Mouse (Mus musculus) ovary, postnatal 14 days (tissue): ENCODE results near the gene E130114P18Rik.

Source experiments
- DNase-seq: peaks from one replicate; pipeline ENCODE4 v3.0.0; 2022; ENCODE audit warnings: low spot score

Gene E130114P18Rik

DNA sequence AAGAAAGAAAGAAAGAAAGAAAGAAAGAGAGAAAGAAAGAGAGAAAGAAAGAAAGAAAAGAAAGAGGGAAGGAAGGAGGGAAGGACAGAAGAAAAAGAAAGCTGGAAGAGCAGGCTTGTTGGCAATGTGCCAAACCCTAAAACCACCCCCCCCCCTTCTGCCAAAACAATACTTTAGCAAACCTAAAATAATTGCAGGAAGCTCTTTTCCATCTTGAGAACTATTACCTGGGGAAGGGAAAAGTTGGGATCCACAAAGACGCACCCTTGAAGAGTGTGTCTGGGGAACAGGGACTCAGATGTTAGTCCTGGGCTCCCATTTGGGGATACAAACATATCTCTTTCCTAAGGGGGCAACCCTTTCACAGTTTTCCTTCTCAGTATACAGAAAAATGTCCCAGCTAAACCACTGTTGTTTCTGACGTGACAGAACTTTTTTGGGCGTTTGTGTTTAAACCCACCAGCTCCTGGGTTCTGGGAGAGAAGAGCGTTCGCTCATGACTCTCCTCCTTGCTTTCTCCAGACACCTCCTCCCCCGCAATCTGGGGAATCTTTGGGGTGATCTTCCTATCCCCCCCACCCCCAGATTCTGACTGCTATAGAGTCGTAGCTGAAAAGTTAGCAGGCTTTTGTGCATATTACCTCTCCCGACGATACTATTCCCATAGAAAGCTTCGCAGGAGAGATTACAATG lies 1.3 kb downstream of the E130114P18Rik start:
- no peak for DNase-seq

DNA sequence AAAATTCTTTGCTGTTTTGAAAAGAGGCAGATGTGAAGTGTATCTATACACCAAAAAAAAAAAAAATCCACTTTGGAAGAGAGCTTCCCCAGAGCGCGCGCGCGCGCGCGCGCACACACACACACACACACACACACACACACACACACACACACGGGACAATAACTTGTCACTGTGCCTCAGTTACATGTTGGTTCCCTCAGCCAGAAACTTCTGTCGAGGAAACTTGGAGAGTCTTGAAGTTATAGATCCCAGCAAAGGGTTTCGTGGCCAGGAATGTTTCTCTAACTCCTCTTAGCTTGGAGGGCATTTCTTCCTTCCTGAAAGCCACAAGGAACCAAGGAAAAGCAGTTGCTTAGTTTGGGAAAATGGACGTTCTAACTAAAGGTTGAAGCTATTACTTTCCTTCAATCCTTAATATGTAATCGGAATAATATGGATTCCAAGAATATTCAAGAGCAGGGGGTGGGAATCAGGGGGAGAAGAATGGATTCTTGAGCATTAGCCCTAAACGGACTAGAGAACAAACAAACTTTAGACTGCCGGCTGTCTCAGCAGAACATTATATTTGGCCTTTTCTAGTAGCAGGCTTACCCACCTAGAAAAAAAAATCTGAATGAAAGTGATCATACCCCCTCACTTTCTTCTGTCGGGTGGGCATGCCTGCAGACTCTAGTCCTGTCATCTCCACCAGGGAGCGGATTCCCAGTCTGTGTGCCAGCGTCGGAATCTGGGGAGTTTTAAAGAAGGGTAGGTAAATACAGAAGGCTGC lies 2.2 kb downstream of the E130114P18Rik start:
- no peak for DNase-seq

DNA sequence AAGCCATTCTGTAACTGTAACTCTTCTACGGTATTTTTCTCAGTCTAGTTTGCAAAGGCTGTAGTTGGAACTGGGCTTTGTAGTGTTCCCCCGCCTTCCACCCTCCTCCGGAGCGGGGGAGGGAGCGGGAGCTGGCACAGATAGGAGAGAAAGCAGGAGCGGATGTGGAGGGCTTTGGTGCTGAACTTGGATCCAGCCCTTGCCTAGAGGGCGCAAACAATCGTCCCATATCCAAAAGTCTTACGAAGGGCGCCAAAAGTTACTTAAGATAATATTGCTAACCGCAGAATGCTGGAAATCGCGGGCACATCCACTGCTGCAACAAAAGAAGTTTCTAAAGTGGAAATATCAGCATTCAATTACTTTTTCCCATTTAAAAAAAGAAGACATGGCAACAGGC lies 2.8 kb downstream of the E130114P18Rik start:
- peak; percentile 70 for DNase-seq

DNA sequence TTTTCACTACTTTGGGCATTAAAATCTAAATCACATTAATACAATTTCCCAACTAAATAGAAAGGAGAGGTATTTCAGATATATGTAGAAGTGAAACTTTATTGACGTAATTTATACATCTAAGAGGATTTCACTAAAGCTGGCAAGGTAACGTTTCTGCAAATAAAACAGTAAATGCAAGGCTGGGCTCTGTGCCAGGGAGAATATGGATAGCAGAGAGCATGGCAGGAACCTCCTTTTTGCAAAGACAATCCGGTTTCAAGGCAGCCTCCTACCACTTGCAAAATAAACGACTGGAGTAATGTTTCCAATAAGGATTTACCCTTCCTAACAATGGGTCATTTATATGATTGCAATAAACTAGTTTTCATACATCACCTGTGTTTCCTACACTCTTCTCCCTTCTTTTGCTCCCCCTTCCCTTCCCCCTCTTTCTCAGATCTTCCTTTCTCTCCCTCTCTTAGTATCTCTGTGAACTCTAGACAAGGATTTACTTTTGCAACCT lies 3.4 kb downstream of the E130114P18Rik start:
- DNase-seq, result no peak

DNA sequence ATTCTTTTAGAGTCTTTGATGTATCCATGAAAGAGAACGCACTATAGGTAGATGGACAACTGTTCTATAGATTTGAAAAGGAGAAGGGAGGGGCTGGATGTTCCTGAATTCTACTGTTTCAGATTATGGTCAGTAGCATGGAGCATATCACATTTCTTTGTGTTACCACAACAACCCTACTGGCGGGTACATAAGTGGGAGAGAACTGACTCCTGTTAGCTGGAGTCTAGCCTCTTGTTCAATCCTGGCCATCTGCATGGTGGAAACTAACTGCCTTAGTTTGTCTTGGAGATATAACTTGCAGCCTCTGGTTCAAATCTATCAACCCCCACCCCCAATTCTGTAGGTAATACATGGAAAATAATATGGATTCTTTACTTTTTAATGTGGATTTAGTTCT lies 4.1 kb downstream of the E130114P18Rik start:
- no peak for DNase-seq

DNA sequence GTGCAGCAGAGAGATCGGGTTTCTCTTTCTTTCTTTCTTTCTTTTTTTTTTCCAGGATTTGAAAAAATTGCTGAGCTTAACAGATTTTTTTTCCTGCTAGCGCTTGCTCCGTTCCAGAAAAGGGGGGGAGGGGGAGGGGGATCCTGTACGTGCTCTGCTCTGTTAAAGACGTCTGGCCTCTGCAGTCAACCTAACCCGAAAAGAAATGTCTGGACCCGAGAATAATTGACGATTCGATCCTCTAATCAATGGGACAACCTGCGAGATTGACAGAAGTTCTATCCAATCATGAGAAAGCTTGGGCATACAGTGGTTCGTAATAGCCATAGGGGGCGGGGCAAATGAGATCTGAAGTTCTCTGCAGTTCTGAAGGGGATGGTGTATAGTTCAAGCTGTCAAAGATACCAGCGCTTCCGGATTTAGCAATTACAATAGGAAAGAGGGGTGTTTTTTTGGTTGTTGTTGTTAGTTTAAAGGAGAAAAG lies 4.7 kb downstream of the E130114P18Rik start:
- peak; percentile 89 for DNase-seq

DNA sequence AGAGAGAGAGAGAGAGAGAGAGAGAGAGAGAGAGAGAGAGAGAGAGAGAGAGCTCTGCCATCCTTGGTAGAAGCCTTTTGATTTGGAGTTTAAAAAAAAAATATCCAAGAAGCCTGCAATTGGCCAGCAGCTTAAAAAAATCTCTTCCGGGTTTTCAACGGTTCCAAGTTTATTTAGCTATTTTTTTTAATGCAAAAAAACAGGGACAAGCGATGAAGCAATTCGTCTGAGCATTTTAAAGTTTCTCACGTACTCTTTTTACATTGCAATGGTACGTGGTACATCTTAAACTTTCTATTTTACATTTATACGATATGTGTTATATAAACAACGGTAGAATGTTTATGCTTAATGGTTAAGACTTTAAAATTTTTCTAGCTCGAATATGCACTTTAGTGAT lies 5.2 kb downstream of the E130114P18Rik start, which contains the start of gene Nfia:
Gene Nfia (plus strand): TSS at position 94 of the 400 bp plus-strand sequence.
- no peak for DNase-seq

DNA sequence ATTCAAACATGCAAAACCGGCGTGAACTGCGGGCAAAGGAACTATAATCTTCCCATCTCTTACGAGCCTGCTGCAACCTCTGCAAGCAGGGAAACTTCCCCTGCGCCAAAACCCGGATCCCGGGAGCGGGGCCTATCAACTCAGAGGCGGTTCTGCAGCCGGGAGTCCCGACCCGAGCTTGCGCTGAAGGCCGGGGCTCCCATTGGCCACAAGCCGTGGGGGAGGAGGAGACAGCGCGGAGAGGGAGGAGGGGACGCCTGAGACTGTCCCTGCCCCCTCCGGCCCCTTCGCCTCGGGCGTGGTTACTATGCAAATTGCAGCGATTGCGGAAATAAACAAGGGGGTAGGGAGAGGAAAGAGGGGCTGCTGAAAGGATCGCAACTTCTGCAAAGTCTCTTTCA lies 5.8 kb downstream of the E130114P18Rik start:
- peak; percentile 92 for DNase-seq

DNA sequence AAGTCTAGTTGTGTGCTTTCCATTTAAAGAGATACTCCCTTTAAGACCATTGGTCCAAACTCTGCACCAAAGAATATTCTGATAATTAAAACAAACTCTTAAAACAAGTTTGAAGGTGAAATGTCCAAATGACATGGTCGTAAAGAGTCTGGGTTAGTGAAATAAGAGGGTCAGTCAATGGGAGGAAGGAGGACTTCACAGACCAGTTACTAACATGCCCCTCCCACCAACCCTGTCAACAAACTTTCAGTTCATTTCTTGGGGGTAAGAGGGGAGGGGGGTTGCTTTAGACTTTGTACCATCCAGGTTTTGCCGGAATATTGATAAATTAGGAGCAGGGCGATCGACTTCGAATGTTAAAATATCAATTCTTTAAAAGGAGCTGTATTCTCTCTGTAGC lies 6.5 kb downstream of the E130114P18Rik start:
- DNase-seq, result no peak

DNA sequence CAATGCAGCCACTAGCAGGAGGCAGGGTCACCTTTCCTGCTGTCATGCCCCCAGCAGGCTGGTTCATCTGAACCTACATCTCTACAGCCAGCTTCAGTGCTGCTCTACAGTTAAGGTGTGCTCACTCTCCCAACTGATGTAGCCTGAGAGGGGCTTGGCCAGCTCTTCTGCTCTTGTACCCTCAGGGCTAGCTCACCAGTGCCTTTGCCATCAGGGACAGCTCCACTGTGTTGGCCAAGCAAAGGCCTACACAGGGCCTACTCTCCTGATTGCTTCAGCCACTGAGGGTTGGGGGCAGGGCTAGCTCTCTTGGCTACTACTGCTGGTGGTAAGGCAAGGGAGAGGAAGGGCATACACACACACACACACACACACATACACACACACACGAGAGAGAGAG lies 8.0 kb downstream of the E130114P18Rik start:
- no peak for DNase-seq

DNA sequence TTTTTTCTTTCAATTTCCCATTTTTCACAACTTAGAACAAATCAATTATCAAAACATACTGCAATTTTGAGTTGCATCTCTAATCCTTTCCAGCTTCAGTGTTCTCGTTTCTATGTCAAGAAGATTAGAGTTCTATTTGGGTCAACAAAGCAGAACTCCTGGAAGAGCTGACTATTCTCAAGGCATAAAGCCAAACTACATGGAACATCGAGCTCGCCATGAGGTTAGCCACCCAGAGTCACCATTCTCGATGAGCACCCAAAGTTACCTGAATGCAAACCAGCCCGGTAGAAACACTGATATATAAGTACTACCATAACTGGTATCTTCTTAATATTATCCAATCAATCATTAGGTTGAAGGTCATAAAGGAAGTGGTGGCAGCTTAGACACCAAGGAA lies 10.4 kb downstream of the E130114P18Rik start:
- no peak for DNase-seq

DNA sequence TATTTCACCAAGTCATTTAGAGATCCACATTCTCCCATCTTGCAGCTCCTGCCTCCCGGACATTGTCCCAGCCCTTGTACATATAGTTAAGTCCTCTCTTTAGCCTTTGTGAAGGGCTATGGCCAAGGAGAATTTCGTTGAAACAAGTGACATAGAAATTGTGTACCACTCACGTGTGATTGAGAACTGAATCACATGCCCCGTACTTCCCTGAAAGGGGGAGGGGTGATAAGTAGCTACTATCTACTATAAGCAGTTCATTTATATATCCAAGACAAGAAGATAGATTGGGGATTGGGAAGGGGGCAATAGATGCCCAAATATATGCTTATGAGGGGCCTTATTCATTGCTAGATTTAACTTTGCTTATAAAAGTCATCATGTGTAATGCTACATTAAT lies 10.9 kb downstream of the E130114P18Rik start:
- DNase-seq, result no peak

DNA sequence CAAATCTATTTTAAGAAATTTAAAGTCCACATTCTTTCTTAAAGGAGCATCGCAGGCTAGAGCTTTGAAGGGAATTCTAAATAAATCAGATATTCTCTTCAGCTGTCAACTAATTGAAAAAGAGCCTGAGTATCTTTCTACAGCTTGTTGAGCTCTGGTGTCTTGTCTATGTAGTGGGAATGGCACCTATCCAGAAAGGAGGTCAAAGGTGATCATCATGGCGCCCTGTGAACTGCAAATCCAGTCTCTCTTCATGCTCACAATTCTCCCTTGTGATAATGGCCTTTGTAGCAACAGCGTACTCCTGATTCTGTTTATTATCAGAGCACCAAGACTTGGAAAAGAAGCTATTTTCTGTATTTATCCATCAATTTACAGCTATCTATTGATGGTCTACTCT lies 11.8 kb downstream of the E130114P18Rik start:
- no peak for DNase-seq

DNA sequence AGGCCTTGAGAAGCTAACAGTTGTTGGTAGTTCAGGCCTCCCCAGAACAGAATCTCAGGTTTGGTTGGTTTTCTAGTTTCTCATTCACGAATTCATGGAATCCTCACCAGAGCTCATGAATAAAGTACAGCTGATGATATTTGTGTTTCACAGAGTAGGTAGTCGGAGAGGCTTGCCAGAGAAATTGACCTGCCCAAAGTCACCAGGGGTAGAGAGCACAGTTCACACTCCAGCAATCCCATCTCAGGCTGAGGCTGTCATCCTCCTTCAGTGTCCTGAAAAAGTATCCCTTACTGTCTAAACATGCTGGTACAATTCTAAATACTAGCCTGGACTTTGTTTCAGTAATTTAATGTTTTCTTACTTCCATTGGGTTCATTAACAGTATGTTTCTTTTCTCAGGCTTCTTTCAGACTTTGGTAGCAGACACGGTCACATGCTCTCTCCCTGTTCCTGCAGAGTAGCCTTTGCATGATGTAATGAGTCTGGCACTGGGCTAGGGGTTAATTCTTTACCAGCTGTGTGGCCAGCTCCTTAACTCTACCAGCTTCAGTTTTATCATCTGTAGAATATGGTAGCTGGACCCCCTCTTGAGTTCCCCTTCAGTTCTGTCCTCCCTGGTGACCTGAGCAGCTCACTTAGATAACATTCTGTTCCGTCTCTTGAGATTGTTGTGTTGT lies 12.4 kb downstream of the E130114P18Rik start:
- no peak for DNase-seq

DNA sequence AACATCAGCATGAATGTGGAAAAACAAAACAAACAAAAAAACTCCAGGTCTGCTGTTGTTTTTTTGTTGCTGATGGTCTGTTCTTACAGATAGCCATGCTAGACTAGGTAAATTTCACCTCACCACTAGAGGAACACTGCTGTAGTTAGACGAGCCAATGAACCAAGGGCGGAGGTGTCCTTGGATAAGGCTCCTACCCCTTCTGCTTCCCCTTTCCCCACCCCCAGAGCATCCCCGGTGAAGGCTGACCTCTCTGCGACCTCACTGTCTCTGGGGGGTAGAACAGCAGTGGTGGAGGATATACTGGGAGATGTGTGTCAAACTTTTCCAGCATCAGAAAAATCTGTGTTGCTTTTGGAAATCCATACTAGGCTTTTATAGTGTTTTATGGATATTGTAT lies 13.3 kb downstream of the E130114P18Rik start:
- DNase-seq, result no peak

DNA sequence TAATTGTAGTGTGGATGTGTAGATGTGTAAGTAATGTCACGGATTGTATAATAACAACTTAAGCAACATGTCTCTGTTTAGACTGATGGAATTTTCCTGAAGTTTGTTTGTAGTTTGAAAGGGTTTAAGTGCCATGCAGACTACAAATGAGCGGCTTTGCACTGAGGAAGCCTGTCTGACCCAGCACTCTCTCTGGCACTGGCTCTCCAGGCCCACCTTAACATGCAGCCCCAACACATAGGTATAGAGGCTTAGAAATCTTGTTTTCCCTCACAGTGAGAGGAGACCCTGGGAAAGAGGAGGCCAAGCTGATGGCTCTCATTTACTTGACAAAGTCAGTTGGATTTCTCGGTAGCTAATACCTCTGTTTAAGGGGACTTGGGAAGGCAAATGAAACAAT lies 19.2 kb downstream of the E130114P18Rik start:
- no peak for DNase-seq

DNA sequence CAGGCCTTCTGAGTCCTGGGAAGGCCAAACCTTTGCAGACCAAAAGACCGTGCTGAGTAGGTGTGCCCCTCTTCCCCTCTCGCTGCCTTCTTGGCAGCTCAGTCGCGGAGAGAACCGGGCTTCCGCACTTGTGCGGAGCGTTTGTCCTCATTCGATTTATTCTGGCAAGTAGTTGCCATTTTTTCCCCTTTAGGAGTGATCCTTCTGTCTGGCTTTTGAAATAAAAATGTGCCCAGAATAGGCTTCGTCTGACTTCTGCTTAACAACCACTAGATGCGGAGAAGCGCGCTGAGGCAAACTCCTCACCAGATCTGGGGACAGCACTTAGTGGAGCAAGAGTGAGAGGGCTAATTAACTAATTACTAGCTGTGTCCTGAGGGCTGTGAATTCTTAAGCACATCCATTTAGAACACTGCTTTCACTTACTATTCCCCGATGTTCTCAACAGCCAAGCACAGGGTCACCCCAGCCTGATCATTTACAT lies 19.9 kb downstream of the E130114P18Rik start:
- no peak for DNase-seq

DNA sequence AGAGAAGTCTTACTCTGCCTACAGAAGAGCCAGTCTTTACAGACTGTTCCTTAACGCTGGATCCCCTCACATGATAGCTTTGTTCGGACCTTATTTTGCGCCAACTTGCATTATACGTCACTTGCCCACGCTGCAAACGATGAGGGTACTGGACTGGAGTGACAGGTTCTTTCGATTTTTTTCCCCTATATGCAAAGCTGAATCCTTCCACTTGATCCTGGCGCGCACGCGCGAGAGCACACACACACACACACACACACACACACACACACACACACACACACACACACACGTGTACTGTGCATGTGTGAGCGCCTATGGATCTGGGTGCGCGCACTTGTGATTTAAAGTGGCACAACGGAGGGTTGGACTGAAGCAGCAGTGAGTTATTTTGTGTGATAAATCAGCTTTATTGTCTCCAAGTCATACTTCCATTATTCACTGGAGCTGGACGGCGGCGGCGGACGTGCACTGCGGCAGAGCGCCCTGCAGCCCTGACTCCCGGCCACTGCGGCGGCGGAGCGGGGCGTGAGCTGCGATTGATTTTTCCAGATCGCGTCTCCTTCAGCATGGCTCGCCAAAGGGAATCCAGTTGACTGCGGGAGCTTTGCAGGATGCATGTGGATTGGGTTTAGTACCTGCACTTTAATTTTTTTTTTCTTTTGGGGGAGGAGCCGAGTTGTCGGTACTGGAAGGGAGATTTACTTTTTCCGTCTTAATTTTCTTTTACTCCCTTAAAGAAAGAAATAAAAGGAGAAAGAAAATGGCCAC lies 20.5 kb downstream of the E130114P18Rik start:
- DNase-seq, result no peak

DNA sequence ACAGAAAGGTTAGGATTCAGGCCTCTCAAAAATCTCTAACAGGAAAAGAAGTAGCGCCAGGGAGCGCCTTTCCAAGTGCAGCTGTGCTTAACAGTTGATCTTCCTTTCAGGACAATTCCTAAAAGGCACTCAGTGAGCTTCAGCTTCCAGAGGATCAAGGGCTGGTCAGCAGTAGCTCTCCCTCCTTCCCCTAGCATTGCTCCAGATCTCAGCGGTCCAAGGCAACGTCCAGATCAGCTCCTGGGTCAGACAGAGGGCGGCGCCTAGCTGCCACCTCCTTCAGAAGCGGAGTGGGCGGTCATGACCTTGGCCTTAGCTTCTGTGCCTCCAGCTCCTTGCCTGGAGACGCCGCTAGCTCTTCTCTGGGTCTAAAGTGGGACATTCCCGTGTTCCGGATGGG lies 23.6 kb downstream of the E130114P18Rik start:
- DNase-seq, result no peak

DNA sequence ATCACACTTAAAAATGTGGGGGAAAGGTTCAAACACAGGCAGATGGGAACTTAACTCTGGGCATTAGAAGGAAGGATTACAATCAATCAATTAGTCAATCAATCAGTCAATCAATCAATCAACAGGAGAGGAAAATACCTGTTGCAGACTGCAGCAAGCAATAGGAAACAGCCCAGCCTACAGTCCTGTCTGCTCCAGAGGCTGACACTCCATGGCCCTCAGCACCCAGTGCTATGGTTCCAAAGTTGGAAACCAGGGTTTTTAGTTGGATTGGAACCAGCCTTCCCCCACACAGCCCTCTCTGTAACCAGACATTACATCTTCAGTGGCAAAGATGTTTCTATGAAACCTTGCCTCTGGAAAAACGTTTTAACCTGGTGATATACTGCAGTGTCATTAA lies 24.4 kb downstream of the E130114P18Rik start:
- DNase-seq, result no peak

DNA sequence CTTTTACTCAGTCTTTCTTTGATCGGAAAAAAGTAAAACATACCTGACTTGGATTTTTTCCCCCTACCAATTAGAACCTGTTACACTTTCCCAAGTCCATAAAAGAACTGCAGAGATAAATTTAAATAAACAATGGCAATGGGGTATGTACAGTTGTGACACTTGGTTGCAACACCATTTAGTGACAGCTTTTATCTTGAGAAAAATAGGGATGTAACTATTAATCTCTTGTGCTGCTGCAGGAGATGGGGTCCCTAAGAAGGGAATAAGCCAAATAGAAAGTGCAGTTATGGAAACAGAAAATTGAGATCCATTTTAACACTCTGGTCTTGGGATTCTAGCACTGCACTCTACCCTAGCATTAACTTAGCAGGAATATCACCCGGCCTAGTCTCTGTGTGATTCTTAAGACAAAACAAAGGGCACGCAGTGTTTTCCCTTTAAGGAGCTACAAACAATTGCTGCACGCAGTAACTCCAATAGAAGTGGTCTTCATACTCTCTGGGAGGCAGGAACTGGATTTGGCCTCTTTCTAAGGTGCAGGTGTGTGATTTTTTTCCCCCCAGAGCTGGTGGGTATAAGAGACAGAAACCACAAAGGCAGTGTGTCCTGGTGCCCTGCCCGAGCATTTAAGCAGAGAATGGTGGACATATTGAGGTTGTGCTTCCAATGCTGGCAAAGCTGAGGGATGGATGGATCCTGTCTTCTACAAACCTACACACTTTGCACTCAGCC lies 25.4 kb downstream of the E130114P18Rik start:
- DNase-seq, result no peak
